Mouse (Mus musculus) MEL (cell line): ENCODE measurements around the gene Frmd4a. TPM values are rescaled to one million over a fixed set of nuclear protein-coding genes. Genes with fewer than 3 reads are reported as not detected.

Source experiments
- DNase-seq: peaks from one replicate; pipeline ENCODE4 v3.0.0; 2011; ENCODE audit warnings: low read depth, low spot score
- H3K27ac ChIP-seq: 2 replicates; pipeline ENCODE4 v1.5.1; 2012; ENCODE audit warnings: low read depth, mild to moderate bottlenecking, control low read depth, low read length, moderate library complexity; ENCODE audit not compliant: control insufficient read depth
- H3K27me3 ChIP-seq, 2 experiments: fragments of 150-350 bp in 1 of 2; sonication (generic) in 1 of 2; 2 replicates each; pipeline ENCODE4 v1.6.1; 2012; ENCODE audit warnings: low read length in 2 of 2, mild to moderate bottlenecking in 2 of 2, improper control_type of control experiment in 1 of 2, moderate library complexity in 1 of 2; ENCODE audit not compliant: insufficient read depth in 2 of 2, control insufficient read depth in 1 of 2
- H3K36me3 ChIP-seq, 2 experiments: 2 replicates each; pipeline ENCODE4 v1.6.1; 2012 to 2014; ENCODE audit warnings: low read length in 2 of 2, improper control_type of control experiment in 1 of 2, inconsistent platforms in 1 of 2, mild to moderate bottlenecking in 1 of 2; ENCODE audit not compliant: insufficient read depth in 2 of 2, control insufficient read depth in 1 of 2
- H3K4me1 ChIP-seq, 2 experiments: fragments of 150-350 bp in 1 of 2; sonication (generic) in 1 of 2; 2 replicates each; pipeline ENCODE4 v1.6.1; 2012; ENCODE audit warnings: low read length in 2 of 2, improper control_type of control experiment in 1 of 2, mild to moderate bottlenecking in 1 of 2; ENCODE audit not compliant: insufficient read depth in 2 of 2, control insufficient read depth in 1 of 2
- H3K4me3 ChIP-seq, 2 experiments: fragments of 150-350 bp in 1 of 2; sonication (generic) in 1 of 2; 2 replicates each; pipeline ENCODE4 v1.5.1; 2012; ENCODE audit warnings: low read depth in 2 of 2, low read length in 2 of 2, mild to moderate bottlenecking in 2 of 2, moderate library complexity in 2 of 2, control low read depth in 1 of 2, improper control_type of control experiment in 1 of 2; ENCODE audit not compliant: control insufficient read depth in 1 of 2, insufficient read depth in 1 of 2
- H3K79me2 ChIP-seq: 2 replicates; pipeline ENCODE4 v1.6.1; 2012; ENCODE audit warnings: mild to moderate bottlenecking, low read length, moderate library complexity; ENCODE audit not compliant: control insufficient read depth, poor library complexity, insufficient read depth
- H3K9ac ChIP-seq: 2 replicates; pipeline ENCODE4 v1.6.1; 2012; ENCODE audit warnings: low read depth, mild to moderate bottlenecking, control low read depth, low read length, moderate library complexity; ENCODE audit not compliant: control insufficient read depth, poor library complexity, severe bottlenecking
- H3K9me3 ChIP-seq: fragments of 150-350 bp; sonication (generic); replicated peaks from 2 replicates; pipeline ENCODE4 v1.6.1; 2012; ENCODE audit warnings: mild to moderate bottlenecking, low read length, improper control_type of control experiment, moderate library complexity; ENCODE audit not compliant: insufficient read depth
- BHLHE40 ChIP-seq: IDR thresholded peaks from 2 replicates; pipeline ENCODE4 v1.6.1; 2012; ENCODE audit warnings: low read depth, mild to moderate bottlenecking, inconsistent platforms, low read length, improper control_type of control experiment, borderline replicate concordance
- CHD1 ChIP-seq: IDR thresholded peaks from 2 replicates; pipeline ENCODE4 v1.6.1; 2012; ENCODE audit warnings: low read depth, mild to moderate bottlenecking, inconsistent platforms, low read length, improper control_type of control experiment
- CTCF ChIP-seq, 3 experiments: IDR thresholded peaks in 2 of 3; conservative IDR thresholded peaks in 1 of 3; 2 replicates each; pipeline ENCODE4 v1.5.1; 2011 to 2012; ENCODE audit warnings: low read length in 3 of 3, low read depth in 2 of 3, mild to moderate bottlenecking in 2 of 3, improper control_type of control experiment in 1 of 3, inconsistent platforms in 1 of 3, mixed read lengths in 1 of 3, moderate library complexity in 1 of 3; ENCODE audit not compliant: control insufficient read depth in 1 of 3, insufficient read depth in 1 of 3, poor library complexity in 1 of 3, severe bottlenecking in 1 of 3
- ETS1 ChIP-seq: IDR thresholded peaks from 2 replicates; pipeline ENCODE4 v1.6.1; 2012; ENCODE audit warnings: low read depth, mild to moderate bottlenecking, inconsistent platforms, low read length, improper control_type of control experiment, moderate library complexity
- GATA1 ChIP-seq: IDR thresholded peaks from 2 replicates; pipeline ENCODE4 v1.6.1; 2011; ENCODE audit warnings: low read depth, low read length, improper control_type of control experiment
- HCFC1 ChIP-seq: IDR thresholded peaks from 2 replicates; pipeline ENCODE4 v1.6.1; 2012; ENCODE audit warnings: low read depth, mild to moderate bottlenecking, inconsistent platforms, low read length, improper control_type of control experiment, moderate library complexity
- KAT2A ChIP-seq: conservative IDR thresholded peaks from 2 replicates; pipeline ENCODE4 v1.6.1; 2012; ENCODE audit warnings: low read depth, low read length, improper control_type of control experiment, inconsistent platforms
- MAFK ChIP-seq: IDR thresholded peaks from 2 replicates; pipeline ENCODE4 v1.6.1; 2011; ENCODE audit warnings: low read depth, mild to moderate bottlenecking, low read length, improper control_type of control experiment, borderline replicate concordance
- MXI1 ChIP-seq: IDR thresholded peaks from 2 replicates; pipeline ENCODE4 v1.6.1; 2011; ENCODE audit warnings: mild to moderate bottlenecking, low read depth, low read length, improper control_type of control experiment
- MYB ChIP-seq: IDR thresholded peaks from 2 replicates; pipeline ENCODE4 v1.6.1; 2011; ENCODE audit warnings: mild to moderate bottlenecking, low read depth, low read length, improper control_type of control experiment
- MYC ChIP-seq: IDR thresholded peaks from 2 replicates; pipeline ENCODE4 v1.6.1; 2011; ENCODE audit warnings: low read depth, mild to moderate bottlenecking, low read length, improper control_type of control experiment, moderate library complexity
- POLR2A ChIP-seq, 2 experiments: IDR thresholded peaks; 2 replicates each; pipeline ENCODE4 v1.6.1; 2011 to 2012; ENCODE audit warnings: low read length in 2 of 2, mild to moderate bottlenecking in 2 of 2, control low read depth in 1 of 2, improper control_type of control experiment in 1 of 2, low read depth in 1 of 2, moderate library complexity in 1 of 2; ENCODE audit not compliant: control insufficient read depth in 1 of 2, insufficient read depth in 1 of 2, poor library complexity in 1 of 2
- RAD21 ChIP-seq: IDR thresholded peaks from 2 replicates; pipeline ENCODE4 v1.6.1; 2011; ENCODE audit warnings: mild to moderate bottlenecking, low read depth, low read length, improper control_type of control experiment
- RCOR1 ChIP-seq: IDR thresholded peaks from 2 replicates; pipeline ENCODE4 v1.6.1; 2012; ENCODE audit warnings: low read depth, mild to moderate bottlenecking, inconsistent platforms, low read length, improper control_type of control experiment
- SIN3A ChIP-seq: IDR thresholded peaks from 2 replicates; pipeline ENCODE4 v1.6.1; 2012; ENCODE audit warnings: low read length, improper control_type of control experiment, inconsistent platforms
- TAL1 ChIP-seq: IDR thresholded peaks from 2 replicates; pipeline ENCODE4 v1.6.1; 2012; ENCODE audit warnings: mild to moderate bottlenecking, inconsistent platforms, low read length, moderate library complexity, mixed read lengths
- UBTF ChIP-seq: IDR thresholded peaks from 2 replicates; pipeline ENCODE4 v1.6.1; 2012; ENCODE audit warnings: low read depth, mild to moderate bottlenecking, inconsistent platforms, low read length, improper control_type of control experiment, moderate library complexity, borderline replicate concordance; ENCODE audit not compliant: insufficient read depth
- ZC3H11A ChIP-seq: IDR thresholded peaks from 2 replicates; pipeline ENCODE4 v1.6.1; 2012; ENCODE audit warnings: low read depth, mild to moderate bottlenecking, inconsistent platforms, low read length, improper control_type of control experiment
- ZNF384 ChIP-seq: IDR thresholded peaks from 2 replicates; pipeline ENCODE4 v1.6.1; 2012; ENCODE audit warnings: low read depth, mild to moderate bottlenecking, inconsistent platforms, low read length, improper control_type of control experiment
- polyA plus RNA-seq, 2 experiments: library from polyadenylated mRNA; stranded (reverse) in 1 of 2; unstranded in 1 of 2; fragments of >175 nt in 1 of 2; fragments of >200 nt in 1 of 2; gene quantifications; 2 replicates each; pipeline versions ENCODE4 v1.2.1 to v1.2.4; 2012; ENCODE audit warnings: low replicate concordance in 2 of 2, low read depth in 1 of 2; ENCODE audit not compliant: insufficient read length in 2 of 2, insufficient read depth in 1 of 2, missing spikeins in 1 of 2
- total RNA-seq: library from RNA; depleted of rRNA; stranded (reverse); fragments of 300-350 nt; gene quantifications from 2 replicates; pipeline ENCODE4 v1.2.3, GENCODE M21; 2012

The Frmd4a gene
- total and polyA plus RNA-seq, 3 experiments, result 6.4 to 14.4 TPM; not detected in 1

DNA sequence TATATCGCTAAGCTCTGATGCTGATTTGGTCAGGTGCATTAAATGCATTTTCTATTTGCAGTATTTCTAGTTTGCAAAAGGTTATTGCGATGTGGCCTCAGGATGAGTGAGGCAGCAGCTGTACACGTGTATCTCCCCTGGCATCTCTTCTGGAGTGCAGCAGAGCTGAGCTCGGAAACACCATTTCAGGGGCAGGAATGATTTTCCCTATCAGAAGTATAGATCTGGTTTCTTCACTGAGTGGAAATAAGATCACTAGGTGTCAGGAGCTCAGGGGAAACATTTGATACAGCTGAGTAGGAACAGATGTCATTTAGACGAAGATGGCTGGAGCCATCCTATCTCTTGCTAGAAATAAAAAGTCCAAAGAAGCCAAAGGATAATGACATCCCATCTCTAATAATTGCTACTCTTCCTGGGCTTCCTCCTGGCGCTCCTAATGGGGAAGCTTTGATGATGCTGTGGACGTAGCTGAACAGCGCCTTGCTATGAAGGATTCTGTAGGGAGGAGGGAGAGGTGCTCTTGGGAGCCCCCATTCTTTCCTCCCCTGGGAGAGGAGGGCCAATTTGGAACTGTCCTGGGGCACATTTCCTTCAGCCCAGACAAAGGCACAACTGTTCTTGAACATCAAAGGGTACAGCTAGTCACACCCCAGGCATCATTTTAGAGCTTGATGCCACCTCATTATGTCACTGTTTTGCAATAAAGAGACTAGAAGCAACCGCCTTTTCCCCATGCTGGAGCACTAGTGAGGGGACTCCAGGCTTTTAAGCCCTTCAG, 102.4 kb downstream of the Frmd4a start:
- TF ChIP-seq KAT2A (no peak), RCOR1 (no peak), CHD1 (no peak), MYC (no peak), BHLHE40 (no peak)
- no peaks in the 10 kb centered on the region for H3K9me3 ChIP-seq
- no peaks in the 10 kb centered on the region for H3K27me3 ChIP-seq

DNA sequence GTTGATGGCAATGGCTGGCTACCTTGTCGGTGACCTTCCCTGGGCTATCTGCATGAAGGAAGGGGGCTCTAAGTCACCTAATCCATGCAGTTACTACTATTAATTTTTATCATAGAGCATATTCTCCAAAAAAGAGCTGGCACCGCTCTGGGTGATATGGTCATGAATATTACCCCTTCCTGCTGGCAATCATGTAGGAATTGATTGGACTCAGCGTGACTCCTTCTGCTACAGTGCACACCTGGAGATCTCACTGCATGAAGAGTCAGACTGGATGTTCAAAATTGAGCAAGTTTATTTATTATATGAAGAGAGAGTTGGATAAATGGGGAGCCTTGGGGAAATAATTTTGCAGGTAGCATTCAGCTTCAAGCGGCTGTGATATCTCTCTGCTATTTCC, 113.7 kb downstream of the Frmd4a start:
- H3K4me1 ChIP-seq, result no peaks in the 10 kb centered on the region
- no peak for DNase-seq
- TF ChIP-seq GATA1 (no peak), UBTF (no peak), ZC3H11A (no peak), MAFK (no peak), ZNF384 (no peak), SIN3A (no peak), POLR2A (IDR thresholded peaks at IDR 0.05; ENCODE audit: control insufficient read depth in 1 of 2, insufficient read depth in 1 of 2, low read depth in 1 of 2, low read length in 2 of 2, poor library complexity in 1 of 2) (no peak), BHLHE40 (no peak), ETS1 (no peak), RCOR1 (no peak), MXI1 (no peak), HCFC1 (no peak), TAL1 (no peak), MYC (no peak), MYB (no peak), CTCF (IDR thresholded peaks at IDR 0.05 in 2 of 3, conservative IDR thresholded peaks at IDR 0.05 in 1 of 3; ENCODE audit: control insufficient read depth in 1 of 3, insufficient read depth in 1 of 3, low read depth in 2 of 3, low read length in 3 of 3, poor library complexity in 1 of 3, severe bottlenecking in 1 of 3) (no peak), RAD21 (no peak)
- no peaks in the 10 kb centered on the region for H3K36me3 ChIP-seq
- no peaks in the 10 kb centered on the region for H3K79me2 ChIP-seq
- no peak overlapping the region for H3K27ac ChIP-seq
- no peak overlapping the region for H3K4me3 ChIP-seq
- no peak overlapping the region for H3K9ac ChIP-seq
- H3K9me3 ChIP-seq, result no peaks in the 10 kb centered on the region
- H3K27me3 ChIP-seq, result no peaks in the 10 kb centered on the region; a peak in 1 of 4 replicates

More for the DNA sequence above, 102.4 kb downstream of the Frmd4a start:
- H3K4me3 ChIP-seq, result no peak overlapping the region
- H3K4me1 ChIP-seq, result no peaks in the 10 kb centered on the region
- H3K27ac ChIP-seq, result no peak overlapping the region
- H3K79me2 ChIP-seq, result no peaks in the 10 kb centered on the region
- H3K9ac ChIP-seq, result no peak overlapping the region
- no peak for DNase-seq
- no peaks in the 10 kb centered on the region for H3K36me3 ChIP-seq
